In genomic region chr14:53597287-53597686, GRCm38 (mm10) we compare ENCODE assay signal across 7 mouse cellular contexts.
DNase-seq lines count a peak whose midpoint lies in the region; ATAC-seq and TF ChIP-seq lines count a peak whose summit lies in the region.
"Not testable (repeated sequence)": the region's sequence is repeated elsewhere in the genome, so short reads cannot be mapped to it uniquely, and the experiment has no call there.

No protein-coding gene starts in this region.

- dilution Hi-C loops in CH12.LX (cut with MboI; ENCODE audit: extremely low pct_ligation_motif_present, extremely low pct_unique_long_range_greater_than_20kb, low sequenced_read_pairs) = not testable (repeated sequence)

- in situ Hi-C loops in CH12.LX (cut with MboI; ENCODE audit: low pct_ligation_motif_present, low pct_unique_long_range_greater_than_20kb, low sequenced_read_pairs) = not testable (repeated sequence)

- ATAC-seq in hematopoietic stem cell, adult 5-6 weeks (replicated peaks in 1 of 2; ENCODE audit: insufficient read depth in 1 of 2, low FRiP score in 2 of 2, low TSS enrichment in 1 of 2, low read depth in 1 of 2, poor library complexity in 2 of 2, severe bottlenecking in 2 of 2) = peak; percentile 87 to 97

- TF ChIP-seq RAD21 in CH12.LX (IDR thresholded peaks at IDR 0.05; ENCODE audit: low read depth, low read length) = not testable (repeated sequence)

- not testable (repeated sequence) for H3K9me3 ChIP-seq in CH12.LX (replicated peaks; ENCODE audit: low read length)

- not testable (repeated sequence) for H3K4me2 ChIP-seq in CH12.LX (ENCODE audit: insufficient read depth, low read depth, poor library complexity, severe bottlenecking)

- not testable (repeated sequence) for H3K79me2 ChIP-seq in CH12.LX (replicated peaks; ENCODE audit: control insufficient read depth, extremely low read depth, insufficient read depth, poor library complexity, severe bottlenecking)

- H3K36me3 ChIP-seq in CH12.LX (replicated peaks in 1 of 2; ENCODE audit: control insufficient read depth in 1 of 2, insufficient read depth in 1 of 2, low read length in 1 of 2) = not testable (repeated sequence)

- TF ChIP-seq CTCF in CH12.LX (conservative IDR thresholded peaks at IDR 0.05 in 1 of 2, IDR thresholded peaks at IDR 0.05 in 1 of 2; ENCODE audit: low read depth in 2 of 2, low read length in 2 of 2) = peak in 1 of 2 experiments; percentile 17; a peak in 2 of 4 replicates

- H3K4me3 ChIP-seq in CH12.LX (replicated peaks in 1 of 3; ENCODE audit: low read depth in 2 of 3, low read length in 2 of 3, poor library complexity in 1 of 3) = not testable (repeated sequence)

- not testable (repeated sequence) for TF ChIP-seq POLR2A in CH12.LX (IDR thresholded peaks at IDR 0.05; ENCODE audit: low read depth, low read length)

- not testable (repeated sequence) for H3K9ac ChIP-seq in CH12.LX (ENCODE audit: insufficient read depth, low read depth)

- H3K4me1 ChIP-seq in CH12.LX (ENCODE audit: control insufficient read depth in 1 of 2, insufficient read depth in 2 of 2) = not testable (repeated sequence)

- DNase-seq in 3134 (ENCODE audit: extremely low read depth, insufficient read length, low spot score) (peak; percentile 20), CH12.LX (ENCODE audit: extremely low read depth) (peak; percentile 21), R1 (ENCODE audit: low read depth, low spot score) (peak; percentile 50)
- DNase-seq in c-Kit-positive CD71-negative TER-119-negative erythroid progenitor cells, embryonic 14.5 days (ENCODE audit: low read depth) = peak; percentile 40
- peak; percentile 11 for DNase-seq in right cerebral cortex, postnatal 14 days
- peak; percentile 67 for DNase-seq in thymus, postnatal 14 days

- H3K27ac ChIP-seq in CH12.LX (ENCODE audit: insufficient read depth, low read depth) = not testable (repeated sequence)

- not testable (repeated sequence) for H3K27me3 ChIP-seq in CH12.LX (replicated peaks)

- TF ChIP-seq EP300 in CH12.LX (IDR thresholded peaks at IDR 0.05; ENCODE audit: low read length) = not testable (repeated sequence)

Comparison
In these comparisons a context has a peak if more than half of its experiments do, and no peak if none do; other contexts are left out.
1. DNase-seq: peak in every context shown above with its lines; median percentile 67 in thymus, postnatal 14 days; 50 in R1; 40 in c-Kit-positive CD71-negative TER-119-negative erythroid progenitor cells, embryonic 14.5 days; 21 in CH12.LX; 20 in 3134; 11 in right cerebral cortex, postnatal 14 days.